Mouse (Mus musculus) hindbrain, embryonic 16.5 days (tissue): ENCODE measurements around the gene Trim21. TPM values are rescaled to one million over a fixed set of nuclear protein-coding genes. Genes with fewer than 3 reads are reported as not detected.
A peak's percentile ranks its signal among the peaks of the same experiment; 100 is the strongest.

Experiments used
- ATAC-seq: fragments of 200-750 bp; cut with Nextera tagmentation; 2 replicates; pipeline ENCODE4 v1.8.0; 2017; ENCODE audit warnings: moderate TSS enrichment, moderate library complexity
- H3K27ac ChIP-seq: fragments of 300-500 bp; sonication (generic); 2 replicates; pipeline ENCODE4 v1.5.1; 2014; ENCODE audit warnings: low read depth, mild to moderate bottlenecking, control low read depth, low read length, moderate library complexity
- H3K27me3 ChIP-seq: fragments of 300-500 bp; sonication (generic); replicated peaks from 2 replicates; pipeline ENCODE4 v1.6.1; 2014; ENCODE audit warnings: low read length; ENCODE audit not compliant: control insufficient read depth, insufficient read depth
- H3K36me3 ChIP-seq: fragments of 300-500 bp; sonication (generic); 2 replicates; pipeline ENCODE4 v1.6.1; 2014; ENCODE audit warnings: mild to moderate bottlenecking, low read length, moderate library complexity, mixed read lengths; ENCODE audit not compliant: control insufficient read depth, insufficient read depth
- H3K4me1 ChIP-seq: fragments of 300-500 bp; sonication (generic); 2 replicates; pipeline ENCODE4 v1.6.1; 2014; ENCODE audit warnings: low read depth, low read length; ENCODE audit not compliant: control insufficient read depth, insufficient read depth
- H3K4me2 ChIP-seq: fragments of 300-500 bp; sonication (generic); 2 replicates; pipeline ENCODE4 v1.6.1; 2014; ENCODE audit warnings: mild to moderate bottlenecking, low read length, control low read depth, moderate library complexity
- H3K4me3 ChIP-seq: fragments of 300-500 bp; sonication (generic); 2 replicates; pipeline ENCODE4 v1.5.1; 2014; ENCODE audit warnings: mild to moderate bottlenecking, low read length, control low read depth, moderate library complexity
- H3K9ac ChIP-seq: fragments of 300-500 bp; sonication (generic); 2 replicates; pipeline ENCODE4 v1.6.1; 2014; ENCODE audit warnings: low read depth, mild to moderate bottlenecking, control low read depth, low read length, moderate library complexity
- H3K9me3 ChIP-seq: fragments of 300-500 bp; sonication (generic); 2 replicates; pipeline ENCODE4 v1.6.1; 2014; ENCODE audit warnings: mild to moderate bottlenecking, low read length, moderate library complexity; ENCODE audit not compliant: control insufficient read depth
- WGBS: fragments of 180-500 bp; shearing (Covaris S2); extraction: QIAGEN DNeasy Blood & Tissue Kit; methylation state at CpG from one replicate; pipeline ENCODE4 v1.1.7; 2014; 5-methylcytosine and 5-hydroxymethylcytosine counted together
- polyA plus RNA-seq: library from polyadenylated mRNA; unstranded; fragments of >200 nt; fragmentation: Nextera tagmentation; extraction: Ambion mirVana; gene quantifications from 2 replicates; pipeline ENCODE4 v1.2.1, GENCODE M21; 2015

The Trim21 gene
- polyA plus RNA-seq, 1 experiment from 2014 or later = 0.26 TPM

- 93% methylated on average over 3 of the region's 3 CpGs for WGBS
- H3K4me3 ChIP-seq = no peak within 1 kb of the TSS
- no peaks in the 10 kb centered on the region for H3K4me1 ChIP-seq
- no peak within 1 kb of the TSS for H3K9ac ChIP-seq
- H3K27ac ChIP-seq = no peak within 1 kb of the TSS
- no peaks in the 10 kb centered on the region for H3K36me3 ChIP-seq
- ATAC-seq = no peak
- no peaks in the 10 kb centered on the region for H3K9me3 ChIP-seq
- no peaks in the 10 kb centered on the region for H3K27me3 ChIP-seq
- no peak within 1 kb of the TSS for H3K4me2 ChIP-seq
These were observed 15.7 kb downstream of the Trim21 start, which contains the start of gene Olfr549 for GRCm38 (mm10) chr7:102549570-102549969. TSS of gene Olfr549 (plus strand) at chr7:102549870.

GRCm38 (mm10) chr7:102541251-102541650 is 24.0 kb downstream of the Trim21 start:
- no peak overlapping the region for H3K9ac ChIP-seq
- H3K4me3 ChIP-seq = no peak overlapping the region
- no peaks in the 10 kb centered on the region for H3K36me3 ChIP-seq
- no peak overlapping the region for H3K4me2 ChIP-seq
- no peak for ATAC-seq
- WGBS = 59% methylated on average over 3 of the region's 3 CpGs
- H3K27me3 ChIP-seq = no peaks in the 10 kb centered on the region
- H3K4me1 ChIP-seq = no peaks in the 10 kb centered on the region
- no peaks in the 10 kb centered on the region for H3K9me3 ChIP-seq
- no peak overlapping the region for H3K27ac ChIP-seq

- no peak for ATAC-seq
- H3K4me3 ChIP-seq = no peak within 1 kb of the TSS
- no peak within 1 kb of the TSS for H3K9ac ChIP-seq
- H3K27me3 ChIP-seq = no peaks in the 10 kb centered on the region
- H3K4me1 ChIP-seq = no peaks in the 10 kb centered on the region
- H3K9me3 ChIP-seq = no peaks in the 10 kb centered on the region
- H3K27ac ChIP-seq = no peak within 1 kb of the TSS
- H3K4me2 ChIP-seq = no peak within 1 kb of the TSS
- no peaks in the 10 kb centered on the region for H3K36me3 ChIP-seq
- WGBS = 87% methylated on average over 2 of the region's 2 CpGs
These were observed 24.7 kb downstream of the Trim21 start, which contains the start of gene Olfr548-ps1 for GRCm38 (mm10) chr7:102540596-102540995. TSS of gene Olfr548-ps1 (plus strand) at chr7:102540896.

GRCm38 (mm10) chr7:102534449-102534848 is 30.8 kb downstream of the Trim21 start, which contains the start of gene Olfr547:
TSS of gene Olfr547 (plus strand) at chr7:102534749.
- H3K27me3 ChIP-seq = no peaks in the 10 kb centered on the region
- H3K4me1 ChIP-seq = no peaks in the 10 kb centered on the region
- ATAC-seq = no peak
- 80% methylated on average over 1 of the region's 1 CpGs for WGBS
- no peak within 1 kb of the TSS for H3K4me3 ChIP-seq
- H3K9me3 ChIP-seq = no peaks in the 10 kb centered on the region
- H3K9ac ChIP-seq = no peak within 1 kb of the TSS
- H3K27ac ChIP-seq = no peak within 1 kb of the TSS
- H3K4me2 ChIP-seq = no peak within 1 kb of the TSS
- H3K36me3 ChIP-seq = no peaks in the 10 kb centered on the region

- ATAC-seq = no peak
- no peaks in the 10 kb centered on the region for H3K36me3 ChIP-seq
- no peak overlapping the region for H3K4me3 ChIP-seq
- H3K27ac ChIP-seq = no peak overlapping the region
- WGBS = 88% methylated on average over 1 of the region's 1 CpGs
- H3K9me3 ChIP-seq = no peaks in the 10 kb centered on the region
- no peaks in the 10 kb centered on the region for H3K27me3 ChIP-seq
- H3K9ac ChIP-seq = no peak overlapping the region
- no peak overlapping the region for H3K4me2 ChIP-seq
- no peaks in the 10 kb centered on the region for H3K4me1 ChIP-seq
These were observed 36.2 kb downstream of the Trim21 start for GRCm38 (mm10) chr7:102529052-102529451.

GRCm38 (mm10) chr7:102517051-102517335 is 48.3 kb downstream of the Trim21 start:
- no peak overlapping the region for H3K27ac ChIP-seq
- H3K9me3 ChIP-seq = no peaks in the 10 kb centered on the region
- H3K4me2 ChIP-seq = no peak overlapping the region
- 0 out of 2 replicates have a peak, but pooled peaks cover 3% of the 10 kb centered on the region for H3K27me3 ChIP-seq
- peaks cover 9% of the 10 kb centered on the region for H3K4me1 ChIP-seq
- WGBS = 58% methylated on average over 2 of the region's 2 CpGs
- H3K36me3 ChIP-seq = no peaks in the 10 kb centered on the region
- peak; percentile 12; the same call in 1 of the 2 replicates for ATAC-seq
- H3K4me3 ChIP-seq = no peak overlapping the region
- H3K9ac ChIP-seq = no peak overlapping the region

- no peak overlapping the region for H3K27ac ChIP-seq
- H3K4me3 ChIP-seq = no peak overlapping the region
- H3K4me2 ChIP-seq = no peak overlapping the region
- no peaks in the 10 kb centered on the region for H3K36me3 ChIP-seq
- H3K27me3 ChIP-seq = 0 out of 2 replicates have a peak, but pooled peaks cover 3% of the 10 kb centered on the region
- 54% methylated on average over 10 of the region's 10 CpGs for WGBS
- no peaks in the 10 kb centered on the region for H3K9me3 ChIP-seq
- H3K9ac ChIP-seq = no peak overlapping the region
- H3K4me1 ChIP-seq = peaks cover 9% of the 10 kb centered on the region
- ATAC-seq = no peak
These were observed 48.8 kb downstream of the Trim21 start for GRCm38 (mm10) chr7:102516261-102517050.

GRCm38 (mm10) chr7:102514144-102514543 is 51.1 kb downstream of the Trim21 start:
- Histone ChIP-seq H3K36me3 (no peaks in the 10 kb centered on the region), H3K27me3 (0 out of 2 replicates have a peak, but pooled peaks cover 3% of the 10 kb centered on the region), H3K9ac (no peak overlapping the region), H3K4me1 (peaks cover 9% of the 10 kb centered on the region), H3K27ac (no peak overlapping the region), H3K4me3 (no peak overlapping the region), H3K4me2 (no peak overlapping the region), H3K9me3 (no peaks in the 10 kb centered on the region)
- 79% methylated on average over 4 of the region's 4 CpGs for WGBS
- ATAC-seq = no peak

- peak overlapping the region; percentile 46; the same call in 1 of the 2 replicates for H3K27ac ChIP-seq
These were observed 52.4 kb downstream of the Trim21 start for GRCm38 (mm10) chr7:102512814-102513435.

More at GRCm38 (mm10) chr7:102512814-102513435, 52.4 kb downstream of the Trim21 start:
- Histone ChIP-seq H3K4me2 (peak overlapping the region; percentile 91), H3K9ac (peak overlapping the region; percentile 86), H3K27me3 (0 out of 2 replicates have a peak, but pooled peaks cover 3% of the 10 kb centered on the region), H3K4me1 (peaks cover 9% of the 10 kb centered on the region), H3K4me3 (peak overlapping the region; percentile 49), H3K9me3 (no peaks in the 10 kb centered on the region), H3K36me3 (no peaks in the 10 kb centered on the region)
- peak; percentile 98 for ATAC-seq
- WGBS = under 1% methylated on average over 54 of the region's 54 CpGs
